Mouse (Mus musculus) lung, adult 2 months (tissue): ENCODE measurements around the gene Rhbdl1. TPM values are rescaled to one million over a fixed set of nuclear protein-coding genes. Genes with fewer than 3 reads are reported as not detected.

ENCODE experiments used
- DNase-seq: peaks from one replicate; pipeline ENCODE4 v3.0.0; 2022
- H3K4me1 ChIP-seq: fragments of 200-500 bp; 2 replicates; pipeline ENCODE4 v1.6.1; 2011; ENCODE audit warnings: low read length; ENCODE audit not compliant: control insufficient read depth, insufficient read depth
- H3K4me3 ChIP-seq: fragments of 200-500 bp; replicated peaks from 2 replicates; pipeline ENCODE3; 2011; ENCODE audit warnings: low read depth, mild to moderate bottlenecking, control low read depth, low read length; ENCODE audit errors: extremely low read depth
- CTCF ChIP-seq: fragments of 200-500 bp; IDR thresholded peaks from 2 replicates; pipeline ENCODE4 v1.5.1; 2011; ENCODE audit warnings: mild to moderate bottlenecking, low read length, control low read depth; ENCODE audit not compliant: insufficient read depth
- POLR2A ChIP-seq: fragments of 200-500 bp; IDR thresholded peaks from 2 replicates; pipeline ENCODE4 v1.6.1; 2011; ENCODE audit warnings: low read depth, mild to moderate bottlenecking, control low read depth, low read length, borderline replicate concordance; ENCODE audit errors: extremely low read depth
- WGBS: fragments of 180-500 bp; shearing (Covaris S2); methylation state at CpG from one replicate; pipeline ENCODE4 v1.1.7; 2018; 5-methylcytosine and 5-hydroxymethylcytosine counted together
- polyA plus RNA-seq: library from polyadenylated mRNA; depleted of rRNA; stranded (reverse); fragments of >200 nt; gene quantifications from 2 replicates; pipeline ENCODE4 v1.2.3, GENCODE M21; 2012

Gene Rhbdl1
- polyA plus RNA-seq, 1 experiment = 9.1 TPM

DNA sequence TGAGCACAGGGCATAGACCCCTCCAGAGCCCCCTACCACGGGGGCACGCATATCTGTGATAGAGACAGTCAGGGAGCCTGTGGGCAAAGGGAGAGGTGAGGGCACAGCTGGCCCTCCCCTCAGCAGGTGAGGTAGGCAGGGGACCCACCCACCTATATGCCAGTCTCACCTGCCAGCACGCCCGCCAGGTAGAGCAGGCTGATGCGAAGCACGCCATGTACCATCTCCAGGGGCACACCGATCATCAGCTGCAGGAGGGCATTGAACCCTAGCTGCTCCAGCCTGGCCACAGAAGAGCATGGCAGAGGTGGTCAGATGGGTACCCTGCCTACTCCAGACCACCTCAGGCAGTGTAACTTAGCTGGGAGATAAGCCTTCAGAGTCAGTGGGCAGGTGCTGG, 1.8 kb downstream of the Rhbdl1 start:
- H3K4me3 ChIP-seq = no peak overlapping the region
- peaks cover 23% of the 10 kb centered on the region for H3K4me1 ChIP-seq
- TF ChIP-seq CTCF (no peak), POLR2A (no peak)
- DNase-seq = no peak
- 86% methylated on average over 7 of the region's 7 CpGs for WGBS

DNA sequence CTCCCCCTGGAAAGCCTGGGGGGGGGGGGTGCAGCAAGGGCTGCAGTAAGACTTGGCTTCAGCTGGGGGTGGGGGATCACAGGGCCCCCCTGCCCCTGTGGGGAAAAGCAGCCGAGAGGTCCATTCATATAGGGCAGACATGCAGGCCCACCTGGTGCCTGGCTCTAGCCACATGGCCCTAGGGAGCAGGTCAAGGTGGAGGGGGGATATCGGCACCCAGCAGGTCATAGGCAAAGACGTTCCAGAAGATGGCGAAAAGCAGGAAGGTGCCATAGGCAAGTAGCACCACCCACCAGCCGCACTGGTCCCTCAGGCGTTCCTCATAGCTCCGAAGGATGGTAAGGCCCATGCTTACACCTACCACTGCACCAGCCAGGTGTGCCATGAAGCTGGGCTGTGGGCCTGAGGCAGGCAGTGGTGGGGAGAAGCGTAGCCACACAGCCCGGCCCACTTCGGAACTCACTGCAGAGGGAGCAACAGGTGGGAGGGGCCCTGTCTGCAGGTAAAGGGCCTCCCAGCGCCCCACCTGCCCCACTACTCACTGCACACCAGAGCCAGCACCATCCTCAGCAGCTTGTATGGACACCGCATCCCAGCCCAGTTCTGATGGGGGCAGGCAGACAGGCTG, 2.4 kb downstream of the Rhbdl1 start:
- TF ChIP-seq CTCF (no peak), POLR2A (no peak)
- no peak for DNase-seq
- Histone ChIP-seq H3K4me1 (peaks cover 24% of the 10 kb centered on the region), H3K4me3 (no peak overlapping the region)
- 79% methylated on average over 12 of the region's 12 CpGs for WGBS

DNA sequence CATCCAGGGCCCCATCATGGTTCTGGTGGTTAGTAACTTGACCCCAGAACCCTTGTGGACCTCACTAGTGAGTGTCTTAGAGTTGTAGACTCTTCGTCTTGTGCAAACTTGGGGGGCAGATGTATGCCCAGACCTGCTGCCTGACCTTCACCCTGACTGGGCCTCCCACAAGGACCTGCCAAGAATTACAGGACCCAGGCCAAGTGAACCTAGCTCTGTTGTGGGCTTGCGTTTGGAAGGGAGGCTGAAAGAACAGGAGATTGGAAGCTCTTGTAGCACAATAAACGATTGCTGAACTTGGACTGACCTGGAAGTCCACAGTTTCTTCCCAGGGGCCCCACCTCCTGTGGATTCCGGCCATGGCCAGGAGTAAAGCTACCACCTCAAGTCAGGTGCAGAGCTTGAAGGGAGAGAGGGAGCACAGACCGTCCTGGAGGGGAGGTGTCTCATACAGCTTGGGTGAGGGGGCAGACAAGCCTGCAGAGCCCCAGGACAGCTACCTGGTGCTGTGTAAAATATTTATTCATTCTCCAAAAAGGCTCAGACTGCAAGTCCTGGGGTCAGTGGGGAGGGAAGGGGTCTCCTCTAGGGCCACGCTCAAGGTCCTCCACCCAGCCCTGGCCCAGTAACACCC, 3.0 kb downstream of the Rhbdl1 start:
- 28% methylated on average over 6 of the region's 6 CpGs for WGBS
- Histone ChIP-seq H3K4me1 (peaks cover 27% of the 10 kb centered on the region), H3K4me3 (peak overlapping the region; percentile 84)
- peak; percentile 29 for DNase-seq
- TF ChIP-seq CTCF = no peak
- no peak for TF ChIP-seq POLR2A

DNA sequence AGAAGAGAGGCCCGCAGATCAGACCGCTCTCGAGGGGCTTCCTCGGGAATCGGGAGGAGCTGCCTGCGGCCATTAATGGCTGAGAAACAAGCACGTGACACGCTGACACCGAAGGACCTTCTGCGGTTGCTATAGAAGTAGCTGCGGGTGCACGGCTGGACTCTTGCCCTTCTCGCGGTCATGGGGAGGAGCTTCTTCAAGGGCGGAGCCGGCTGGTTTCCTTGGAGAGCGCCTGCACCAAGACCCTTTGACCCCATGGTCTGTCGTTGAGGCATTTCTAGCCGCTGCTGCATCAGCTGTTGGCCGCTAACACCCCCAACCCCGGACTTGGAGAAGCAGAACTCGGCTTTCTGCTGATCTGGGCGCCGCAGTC, 3.8 kb downstream of the Rhbdl1 start, which contains the start of gene Stub1:
Gene Stub1 (minus strand): TSS at position 114 of the 373 bp plus-strand sequence.
- peaks cover 30% of the 10 kb centered on the region for H3K4me1 ChIP-seq
- TF ChIP-seq POLR2A (no peak; the same call in 1 of the 2 replicates), CTCF (no peak)
- H3K4me3 ChIP-seq = peak within 1 kb of the TSS; percentile 84
- no peak for DNase-seq
- WGBS = under 1% methylated on average over 24 of the region's 24 CpGs

DNA sequence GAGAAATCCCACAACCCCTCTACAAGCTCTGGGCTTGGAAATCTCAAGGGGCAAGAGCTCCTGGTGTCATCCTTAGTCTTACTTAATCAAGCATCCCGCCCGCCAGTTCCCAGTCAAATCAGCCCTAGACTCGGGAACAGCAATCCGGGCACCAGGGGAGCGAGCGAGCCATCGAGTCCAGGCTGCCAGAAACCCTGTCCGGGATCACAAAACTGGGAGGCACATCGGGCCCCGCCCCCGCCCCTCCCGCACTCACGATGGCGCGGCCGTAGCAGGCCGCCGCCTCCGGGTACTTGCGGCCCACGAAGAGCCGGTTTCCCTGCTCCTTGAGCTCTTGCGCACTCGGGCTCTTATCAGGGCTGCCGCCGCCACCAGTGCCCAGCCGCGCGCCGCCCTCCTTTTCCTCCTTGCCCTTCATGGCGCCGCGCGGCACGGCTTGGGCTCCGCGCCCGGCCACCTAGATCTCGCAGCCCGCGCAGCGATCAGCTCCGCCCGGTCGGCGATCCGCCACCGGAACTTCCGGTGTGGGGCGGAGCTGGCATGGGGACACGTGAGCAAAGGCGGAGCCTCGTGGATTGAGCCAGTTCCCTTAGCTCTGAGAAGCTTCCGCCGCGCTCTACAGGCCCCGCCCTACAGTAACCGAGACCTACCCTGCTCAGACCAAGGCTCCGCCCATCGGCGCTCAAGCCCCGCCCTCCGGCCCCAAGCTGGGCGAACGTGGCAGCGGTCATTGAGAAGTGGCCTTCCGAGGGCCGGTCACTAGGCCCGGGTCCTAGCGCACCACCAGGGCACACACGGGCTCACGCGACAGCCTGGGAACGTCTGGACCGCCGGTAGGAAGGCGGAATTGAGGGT, 4.4 kb downstream of the Rhbdl1 start:
- TF ChIP-seq CTCF (no peak), POLR2A (peak; percentile 51)
- under 1% methylated on average over 77 of the region's 77 CpGs for WGBS
- peak overlapping the region; percentile 84 for H3K4me3 ChIP-seq
- H3K4me1 ChIP-seq = peaks cover 31% of the 10 kb centered on the region
- DNase-seq = peak; percentile 99

DNA sequence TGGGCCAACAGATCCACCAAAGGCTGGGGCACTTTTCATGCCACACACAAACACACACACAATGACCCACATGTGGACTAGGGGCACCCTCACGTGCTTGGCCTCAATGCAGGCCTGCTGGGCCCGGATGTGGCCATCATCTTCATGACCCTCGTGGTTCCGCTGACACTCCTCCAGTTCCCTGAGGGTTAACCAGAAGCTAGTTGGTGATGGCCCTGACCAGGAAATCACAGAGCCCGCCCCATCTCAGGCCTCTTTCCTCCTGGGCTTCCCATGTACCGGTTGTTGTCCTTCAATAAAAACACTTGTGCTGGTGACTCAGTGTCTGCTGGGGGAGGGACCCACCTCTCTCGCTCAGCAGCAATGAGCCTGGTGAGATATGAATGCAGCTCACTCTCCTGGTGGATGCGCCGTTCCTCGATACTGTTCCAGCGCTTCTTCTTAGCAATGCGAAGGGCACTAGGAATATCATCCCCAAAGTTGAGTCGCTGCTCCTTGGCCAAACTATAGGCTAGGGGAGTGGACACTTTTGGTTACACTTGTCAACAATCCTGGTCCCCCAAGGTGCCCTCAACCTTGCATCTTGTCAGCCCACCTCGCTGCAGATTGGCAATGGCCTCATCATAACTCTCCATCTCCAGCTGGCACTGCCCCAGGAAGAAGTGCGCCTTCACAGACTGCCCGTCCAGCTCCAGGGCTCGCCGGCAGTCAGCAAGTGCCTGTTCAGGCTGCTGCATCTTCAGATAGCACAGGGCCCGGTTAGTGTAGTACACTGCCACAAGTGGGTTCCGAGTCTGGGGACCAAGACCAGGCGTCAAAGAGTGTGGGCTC, 5.4 kb downstream of the Rhbdl1 start:
- Histone ChIP-seq H3K4me1 (peaks cover 28% of the 10 kb centered on the region), H3K4me3 (peak overlapping the region; percentile 77)
- no peak for TF ChIP-seq CTCF
- TF ChIP-seq POLR2A = no peak
- DNase-seq = no peak
- WGBS = 40% methylated on average over 21 of the region's 21 CpGs

DNA sequence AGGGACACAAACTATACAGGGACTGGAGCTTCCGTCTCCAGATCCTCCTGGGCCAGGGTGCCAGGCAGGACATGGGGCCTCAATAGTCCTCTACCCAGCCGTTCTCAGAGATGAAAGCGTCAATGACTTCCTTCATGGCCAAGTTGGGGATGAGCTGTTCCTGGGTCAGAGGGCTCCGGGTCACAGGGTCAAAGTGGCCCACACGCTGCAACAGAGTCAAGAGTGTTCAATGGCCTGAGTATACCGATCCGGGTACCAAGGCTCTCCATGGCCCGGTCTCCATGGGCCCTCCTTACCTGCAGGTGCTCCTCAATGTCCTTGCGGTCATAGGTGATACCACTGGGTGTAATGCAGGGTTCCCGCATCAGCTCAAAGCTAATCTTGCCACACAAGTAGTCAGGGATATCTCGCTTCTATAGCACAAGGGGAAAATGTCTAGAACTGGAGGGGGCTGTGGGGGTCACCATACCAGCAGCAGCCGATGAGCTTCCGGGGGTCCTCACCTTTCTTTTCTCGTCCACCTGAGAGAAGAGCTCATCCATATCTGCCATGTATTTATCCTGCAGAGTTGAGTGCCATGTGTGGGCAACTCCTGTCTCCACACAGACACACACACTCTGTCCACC, 6.2 kb downstream of the Rhbdl1 start:
- TF ChIP-seq CTCF = no peak
- no peak for TF ChIP-seq POLR2A
- 80% methylated on average over 14 of the region's 14 CpGs for WGBS
- Histone ChIP-seq H3K4me3 (no peak overlapping the region), H3K4me1 (peaks cover 24% of the 10 kb centered on the region)
- DNase-seq = no peak

DNA sequence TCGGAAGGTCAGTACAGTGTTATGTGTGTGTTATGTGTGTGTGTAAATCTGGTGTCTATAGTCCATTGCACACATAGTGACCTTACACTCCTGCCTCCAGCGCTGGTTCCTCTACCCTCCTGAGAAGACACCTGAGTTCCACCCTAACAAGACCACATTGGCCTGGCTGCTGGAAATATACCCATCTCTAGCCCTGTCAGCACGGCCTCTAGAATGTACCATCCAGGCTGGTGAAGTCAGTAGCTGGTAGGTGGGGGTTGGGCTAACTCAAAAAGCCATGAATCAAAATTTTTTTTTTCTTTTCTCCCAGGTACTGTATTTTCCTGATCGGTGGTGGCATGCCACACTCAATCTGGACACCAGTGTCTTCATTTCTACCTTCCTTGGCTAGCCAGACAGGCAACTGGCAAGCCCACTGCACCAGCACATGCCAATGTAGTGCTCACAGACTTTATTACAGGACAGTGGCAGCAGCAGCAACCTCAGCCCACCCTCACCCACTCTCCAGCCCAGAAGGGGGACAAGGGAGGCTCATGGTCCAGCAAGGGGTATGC, 6.8 kb downstream of the Rhbdl1 start:
- peaks cover 24% of the 10 kb centered on the region for H3K4me1 ChIP-seq
- no peak overlapping the region for H3K4me3 ChIP-seq
- WGBS = 70% methylated on average over 4 of the region's 4 CpGs
- 0 out of 2 replicates have a peak, but pooled peaks have one; percentile 4 for TF ChIP-seq POLR2A
- no peak for TF ChIP-seq CTCF
- no peak for DNase-seq

DNA sequence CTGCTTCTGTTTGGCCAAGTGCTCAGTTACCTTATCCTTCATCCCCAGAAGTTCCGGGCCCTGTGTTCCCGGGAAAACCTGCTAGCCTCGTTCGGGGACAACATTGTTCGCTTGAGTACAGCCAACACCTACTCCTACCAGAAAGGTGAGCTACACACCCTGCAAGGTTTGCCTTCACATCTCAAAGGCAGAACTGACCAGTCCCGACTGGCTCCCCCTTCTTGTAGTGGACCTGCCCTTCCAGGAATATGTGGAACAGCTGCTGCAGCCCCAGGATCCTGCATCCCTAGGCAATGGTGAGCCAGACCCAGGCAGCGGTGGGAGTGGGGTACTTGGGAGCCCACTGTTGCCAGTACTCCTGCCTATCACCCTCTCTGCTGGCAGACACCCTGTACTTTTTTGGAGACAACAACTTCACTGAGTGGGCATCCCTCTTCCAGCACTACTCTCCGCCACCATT, 7.5 kb downstream of the Rhbdl1 start:
- DNase-seq = no peak
- 33% methylated on average over 8 of the region's 8 CpGs for WGBS
- Histone ChIP-seq H3K4me3 (peak overlapping the region; percentile 95), H3K4me1 (peaks cover 22% of the 10 kb centered on the region)
- TF ChIP-seq POLR2A (no peak), CTCF (no peak)
